Mouse (Mus musculus) embryo, embryonic 11.5 days (tissue): ENCODE measurements around the gene Plin1.

Experiments used
- DNase-seq: peaks from one replicate; pipeline ENCODE4 v3.0.0-alpha.2; 2012; ENCODE audit warnings: low read depth, low spot score

Plin1 gene

DNA sequence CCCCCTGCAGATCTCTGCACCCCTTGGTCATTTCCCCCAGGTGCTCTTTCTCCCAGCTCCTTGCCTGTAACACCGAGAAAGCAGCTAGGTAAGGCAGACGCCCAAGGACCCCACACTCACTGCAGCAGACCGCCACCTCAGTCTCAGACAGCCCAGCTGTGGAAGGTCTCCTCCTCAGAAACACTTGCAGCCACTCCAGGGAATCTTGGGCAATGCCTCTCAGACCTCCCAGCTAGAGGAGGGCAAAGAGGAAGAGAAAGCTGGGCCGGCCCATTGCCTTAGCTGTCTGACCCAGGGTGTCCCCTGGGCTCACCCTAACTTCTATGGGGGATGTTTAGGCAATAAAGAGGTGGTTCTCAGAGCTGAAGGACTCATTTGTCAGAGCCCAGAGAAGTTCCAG lies at the start of gene Plin1:
Gene Plin1 (minus strand): TSS at position 282 of the 400 bp plus-strand sequence.
- no peak for DNase-seq

DNA sequence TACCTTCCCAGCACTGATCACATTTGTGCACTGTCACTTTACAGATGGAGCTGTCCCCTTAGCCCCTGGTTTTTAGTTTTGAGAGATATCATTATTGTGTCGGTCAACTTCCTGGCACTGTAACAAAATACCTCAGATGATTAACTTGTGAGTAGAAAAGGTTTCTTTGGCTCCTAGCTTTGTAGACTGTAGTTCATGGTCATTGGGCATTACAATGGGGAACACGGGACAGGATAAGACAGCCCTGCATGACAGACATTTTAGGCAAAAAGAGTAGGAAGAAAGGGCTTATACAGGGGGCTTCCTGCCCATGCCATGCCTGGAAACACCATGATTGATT lies 49.8 kb upstream of the Plin1 start:
- DNase-seq = no peak

DNA sequence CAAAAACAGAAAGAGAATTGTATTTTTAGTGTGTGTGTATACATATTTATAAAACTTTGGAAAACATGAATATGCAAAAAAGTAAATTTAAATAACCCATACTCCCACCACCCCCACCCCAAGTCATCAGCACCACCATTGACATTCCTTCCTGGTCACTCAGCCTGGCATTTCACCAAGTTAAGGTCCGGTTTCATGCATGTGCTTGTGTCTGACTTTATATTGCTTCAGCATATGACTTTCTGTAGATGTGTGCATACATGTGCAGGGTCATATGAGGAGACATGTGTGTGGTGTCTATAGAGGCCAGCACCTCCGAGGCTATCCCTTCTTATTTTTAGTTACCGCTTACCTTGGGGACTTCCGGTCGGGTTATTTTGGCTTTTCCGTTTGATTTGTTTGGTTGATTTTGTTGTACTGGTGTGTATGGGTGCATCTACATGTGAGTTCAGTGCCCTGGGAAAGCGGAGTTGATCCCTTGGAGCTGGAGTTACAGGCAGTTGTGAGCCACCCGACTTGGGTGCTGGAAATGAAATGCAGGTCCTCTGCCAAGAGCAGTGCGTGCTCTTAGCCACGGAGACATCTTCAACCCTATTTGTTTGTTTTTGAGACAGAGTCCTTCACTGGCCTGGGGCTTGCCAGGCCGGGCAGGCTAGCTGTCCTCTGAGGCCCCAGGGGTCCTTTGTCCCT lies 49.3 kb upstream of the Plin1 start:
- DNase-seq = no peak

DNA sequence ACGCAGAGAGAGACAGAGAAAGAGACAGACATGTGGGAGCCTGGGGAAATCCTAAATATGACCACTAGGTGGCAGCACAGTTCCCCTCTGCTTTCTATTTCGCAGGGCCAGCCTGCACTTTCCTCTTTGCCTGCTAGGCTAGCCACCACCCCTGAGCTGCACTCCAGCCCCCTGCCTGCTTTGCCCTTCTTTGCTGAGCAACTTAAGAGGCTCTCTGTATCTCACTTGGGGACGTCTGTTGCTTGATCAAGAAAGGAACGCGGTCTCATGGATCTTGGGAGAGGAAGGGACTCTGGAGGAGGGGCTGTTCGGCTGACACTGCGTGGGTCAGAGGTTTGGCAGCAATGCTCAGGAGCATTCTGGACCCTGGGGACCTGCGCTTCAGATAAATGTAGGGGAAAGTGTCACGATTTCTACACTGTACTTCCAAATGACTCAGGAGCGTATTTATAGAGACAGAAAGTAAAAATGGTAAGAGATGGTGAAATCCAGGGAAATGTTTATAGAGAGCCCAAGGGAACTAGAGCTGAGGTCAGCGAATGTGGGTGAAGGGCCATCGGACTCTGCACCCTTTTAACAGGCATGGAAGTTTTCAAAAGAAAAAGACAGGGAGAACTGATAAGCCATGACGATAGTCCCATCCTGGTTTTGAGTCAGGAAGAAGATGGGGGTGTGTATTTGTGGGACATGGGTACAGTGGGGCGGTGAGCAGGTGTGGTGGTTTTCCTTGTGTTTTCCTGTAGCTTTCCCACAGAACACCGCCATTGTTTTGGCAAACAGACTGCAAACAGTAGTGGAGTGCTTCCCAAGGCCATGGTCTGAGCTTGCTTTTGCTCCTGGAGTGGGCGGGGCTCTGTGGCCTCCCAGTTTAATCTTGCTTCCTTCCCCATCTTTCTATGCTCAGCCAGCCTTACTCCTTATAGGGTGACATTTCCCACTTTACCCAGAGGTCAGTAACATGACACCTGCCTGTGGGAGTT lies 48.2 kb upstream of the Plin1 start:
- DNase-seq = peak; percentile 65

DNA sequence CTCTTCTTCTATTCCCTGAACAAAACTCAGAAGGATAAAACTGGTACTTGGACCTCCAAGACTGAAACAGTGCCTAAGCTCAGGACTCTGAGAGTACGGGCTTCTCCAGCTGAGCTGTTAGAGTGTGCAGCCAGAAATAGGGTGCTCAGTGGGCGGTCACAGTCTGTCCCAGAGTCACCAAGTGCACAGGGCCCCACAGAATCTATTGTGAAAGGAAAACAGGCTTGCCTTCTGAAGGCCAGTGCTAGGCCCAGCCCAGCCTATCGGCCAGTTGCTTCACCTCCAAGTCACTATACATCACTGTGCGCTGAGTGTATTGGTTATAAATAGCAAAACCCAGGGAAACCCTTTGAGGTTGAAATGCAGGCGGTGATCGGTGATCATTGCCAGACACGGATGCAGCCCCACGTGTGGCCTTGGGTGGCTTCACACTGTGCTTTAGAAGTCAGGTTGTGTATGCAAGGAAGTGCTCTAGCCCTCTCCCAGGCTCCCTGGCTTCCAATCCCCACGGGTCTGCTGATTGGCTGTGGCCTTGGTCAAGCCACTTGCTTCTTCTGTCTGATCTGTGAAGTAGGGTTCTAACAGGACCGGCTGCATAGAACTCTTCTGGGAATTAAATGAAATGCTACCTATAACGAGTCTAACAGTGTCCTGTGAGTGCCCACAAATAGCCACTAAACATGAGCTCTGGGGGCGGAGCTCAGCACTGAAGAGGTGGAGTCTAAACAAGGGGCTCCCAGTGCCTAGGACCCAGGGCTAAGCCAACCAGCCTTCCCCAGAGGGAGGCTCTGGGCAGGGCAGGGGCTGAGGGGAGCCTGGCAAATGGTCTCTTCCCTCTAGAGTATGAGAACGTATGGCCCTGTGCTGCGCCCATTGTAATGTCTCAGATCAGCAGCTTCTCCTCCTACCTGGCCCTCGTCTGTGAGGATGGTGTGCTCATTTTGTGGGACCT lies 39.1 kb upstream of the Plin1 start:
- no peak for DNase-seq

DNA sequence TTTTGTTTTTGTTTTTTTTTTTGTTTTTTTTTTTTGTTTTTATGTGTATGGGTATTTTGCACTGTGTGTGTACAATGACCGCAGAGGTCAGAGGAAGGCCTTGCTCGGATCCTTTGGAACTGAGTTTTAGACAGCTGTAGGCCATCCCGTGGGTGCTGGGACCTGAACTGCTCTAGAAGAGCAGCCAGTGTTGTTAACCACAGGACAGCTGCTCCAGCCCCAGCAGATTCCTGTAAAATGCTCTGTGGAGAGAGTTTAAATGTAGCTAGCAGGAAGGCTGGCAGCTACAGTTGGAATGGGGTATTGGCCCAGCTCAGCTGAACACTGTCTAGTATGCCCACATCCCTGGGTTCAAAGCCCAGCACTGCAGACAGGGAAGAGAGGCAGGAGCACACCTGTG lies 37.0 kb upstream of the Plin1 start:
- DNase-seq = no peak

DNA sequence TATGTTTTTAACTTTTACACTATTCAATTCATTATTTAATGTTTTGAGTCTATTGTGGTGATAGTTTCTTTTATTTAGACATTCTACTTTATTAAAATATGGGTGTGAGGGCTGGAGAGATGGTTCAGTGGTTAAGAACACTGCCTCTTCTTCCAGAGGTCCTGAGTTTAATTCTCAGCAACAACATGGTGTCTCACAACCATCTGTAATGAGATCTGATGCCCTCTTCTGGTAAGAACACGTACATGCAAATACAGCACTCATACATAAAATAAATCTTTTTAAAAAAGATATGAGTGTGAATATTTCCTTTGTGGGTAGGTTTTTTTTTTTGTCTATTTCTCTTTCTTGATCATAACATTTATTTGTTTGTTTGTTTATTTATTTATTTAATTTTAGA lies 33.3 kb upstream of the Plin1 start:
- DNase-seq = no peak

DNA sequence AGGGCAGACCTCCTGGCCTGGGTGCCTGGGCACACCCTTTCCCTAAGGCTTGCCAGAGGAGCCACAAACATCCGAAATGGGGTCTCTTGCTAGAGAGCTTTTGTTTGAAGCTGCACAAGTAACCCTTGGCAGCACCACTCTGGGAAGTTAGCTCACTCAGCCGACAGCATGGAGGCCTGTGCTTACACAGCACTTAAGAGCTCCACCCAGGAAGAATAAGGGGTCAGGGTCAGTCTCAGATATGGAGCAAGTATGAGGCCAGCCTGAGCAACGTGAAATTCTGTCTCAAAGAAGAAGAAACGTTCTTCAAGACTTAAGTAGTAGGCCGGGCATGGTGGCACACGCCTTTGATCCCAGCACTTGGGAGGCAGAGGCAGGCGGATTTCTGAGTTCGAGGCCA lies 29.4 kb upstream of the Plin1 start:
- no peak for DNase-seq

DNA sequence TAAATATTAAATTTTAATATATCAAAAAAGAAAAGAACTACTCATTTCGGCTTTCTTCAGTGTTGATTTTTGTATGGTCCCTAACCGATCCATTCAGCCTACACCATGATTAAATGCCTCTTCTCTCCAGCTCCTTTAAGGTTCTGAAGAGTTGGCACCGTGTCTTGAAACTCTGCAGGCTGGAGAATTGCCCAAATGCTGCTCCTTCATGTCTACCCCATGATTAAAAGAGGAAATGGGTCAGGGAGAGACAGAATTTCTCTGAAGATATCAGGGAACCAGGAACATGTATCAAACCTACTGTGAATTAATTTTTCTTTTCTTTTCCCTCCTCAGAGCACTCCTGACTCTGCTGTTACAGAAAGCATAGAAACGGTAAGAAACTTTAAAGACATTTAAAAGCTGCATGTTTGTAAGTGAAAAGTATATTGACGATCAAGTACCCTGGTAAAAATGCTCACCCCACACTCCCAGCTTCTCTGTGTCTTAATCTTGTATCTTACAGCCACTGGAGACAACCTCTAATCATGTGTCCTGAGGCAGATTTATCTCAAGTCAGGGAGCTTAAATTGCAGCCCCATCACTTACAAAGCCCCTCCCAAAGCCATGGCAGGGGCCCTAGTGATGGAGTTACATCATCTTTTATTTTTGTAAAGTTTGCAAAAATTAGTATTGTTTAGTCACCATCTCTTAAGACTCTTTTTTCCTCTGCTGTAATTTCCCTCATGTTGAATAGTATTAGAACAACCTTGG lies 28.6 kb upstream of the Plin1 start:
- no peak for DNase-seq

DNA sequence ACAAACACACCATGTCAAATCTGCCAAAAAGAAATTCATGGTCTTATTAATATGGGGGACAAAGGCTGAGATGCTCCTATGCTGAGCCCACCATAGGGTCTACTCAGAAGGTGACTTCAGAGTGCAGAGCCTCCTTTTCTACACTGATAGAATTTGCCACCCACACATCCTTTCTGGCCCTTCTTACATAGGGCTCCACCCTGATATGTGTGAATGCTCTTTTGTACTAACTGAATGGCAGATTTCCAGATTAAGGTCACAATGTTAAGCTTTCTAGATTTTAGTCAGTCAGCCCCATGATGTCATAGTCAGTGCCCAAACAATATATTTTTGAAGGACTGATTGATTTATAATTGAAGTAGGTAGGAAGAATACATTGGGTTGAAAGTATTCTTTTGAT lies 27.1 kb upstream of the Plin1 start:
- DNase-seq = no peak

DNA sequence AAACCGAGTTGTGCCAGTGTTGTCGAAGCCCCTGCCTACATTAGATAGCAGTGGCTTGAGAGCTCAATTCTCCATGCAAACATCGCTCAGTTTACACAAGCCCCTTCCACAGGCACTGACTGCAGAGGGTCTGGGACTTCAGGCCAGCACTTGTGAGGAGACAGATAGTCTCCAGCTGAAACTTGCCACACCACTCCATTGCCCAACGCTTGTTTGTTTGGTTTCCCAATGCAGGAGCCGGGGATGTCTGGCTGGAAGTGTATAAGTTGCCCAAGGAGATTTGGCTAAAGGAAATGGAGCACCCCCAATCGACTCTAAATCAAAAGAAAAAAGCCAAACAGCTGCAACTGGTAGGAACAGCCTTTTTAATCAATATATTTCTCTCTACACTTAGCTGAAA lies 25.5 kb upstream of the Plin1 start:
- no peak for DNase-seq

DNA sequence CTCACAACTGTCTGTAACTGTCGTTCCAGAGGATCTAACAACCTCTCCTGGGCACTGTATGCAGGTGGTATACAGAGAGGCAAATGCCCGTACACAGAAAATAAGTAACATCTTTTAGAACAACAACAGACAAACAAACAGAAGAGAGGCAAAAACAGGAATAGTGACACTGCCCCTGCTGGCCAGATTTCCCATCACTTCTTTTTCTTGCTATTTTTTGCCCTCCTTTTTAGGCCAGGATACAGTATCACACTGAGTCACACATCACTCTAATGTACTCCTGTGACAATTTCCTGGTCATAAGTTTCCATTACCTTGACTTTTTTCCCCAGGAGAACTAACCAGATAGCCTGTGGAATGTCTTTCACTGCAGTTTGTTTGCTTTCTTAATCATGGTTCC lies 23.6 kb upstream of the Plin1 start:
- no peak for DNase-seq

DNA sequence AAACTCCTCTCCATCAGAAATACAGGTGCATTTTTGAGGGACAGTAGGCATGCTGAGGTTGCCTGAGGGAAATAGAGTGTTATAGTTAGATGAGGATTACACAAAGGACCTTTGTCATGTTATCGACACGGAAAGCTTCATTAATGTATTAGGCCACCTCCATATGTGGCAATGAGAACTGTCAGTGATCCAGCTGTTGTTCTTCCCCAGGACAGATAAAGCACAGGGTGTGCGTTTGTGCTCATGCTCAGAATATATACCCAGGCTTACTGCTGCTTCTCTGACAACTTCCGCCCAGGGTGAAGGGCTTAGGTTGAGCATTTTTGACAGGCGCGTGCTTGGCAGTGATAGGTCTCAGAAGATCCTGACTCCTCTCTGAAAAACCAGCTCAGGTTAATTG lies 16.8 kb upstream of the Plin1 start:
- no peak for DNase-seq

DNA sequence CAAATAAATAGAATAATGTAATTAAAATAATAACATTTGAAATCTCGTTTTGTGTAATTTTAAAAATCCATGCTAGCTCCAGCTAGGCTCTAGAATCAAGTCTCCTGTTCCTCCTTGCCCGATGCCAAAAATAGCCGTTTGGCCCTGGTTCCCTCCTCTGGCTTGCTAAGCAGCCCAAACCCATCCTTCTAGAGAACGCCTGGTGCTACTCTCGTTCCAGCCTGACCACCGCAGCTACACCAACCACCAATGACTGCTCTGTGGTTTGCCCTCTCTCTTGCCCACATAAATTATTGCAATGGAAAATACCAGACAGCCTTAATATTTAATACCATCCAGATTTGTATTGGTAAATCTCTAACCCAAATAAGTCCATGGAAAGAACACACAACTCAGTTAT lies 15.0 kb upstream of the Plin1 start:
- DNase-seq = no peak

DNA sequence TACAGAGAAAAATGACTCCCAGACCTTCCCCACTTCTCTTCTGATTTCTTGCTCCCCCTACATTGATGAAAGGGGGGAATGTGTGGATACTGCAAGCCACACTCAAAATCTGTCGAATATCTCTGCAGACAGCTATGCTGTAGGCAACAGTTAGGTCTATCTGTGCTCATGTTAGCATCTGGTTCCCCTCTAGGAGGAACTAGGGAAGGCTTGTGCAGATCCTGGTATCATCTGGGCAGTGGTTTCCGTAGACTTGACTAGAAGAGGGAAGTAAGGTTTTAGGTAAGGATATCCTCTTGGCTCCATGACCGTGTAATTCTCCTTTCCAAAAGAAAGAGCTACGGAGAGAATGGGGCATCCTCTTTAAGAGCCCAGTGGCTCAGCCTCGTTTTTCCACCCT lies 11.9 kb upstream of the Plin1 start:
- DNase-seq = no peak

DNA sequence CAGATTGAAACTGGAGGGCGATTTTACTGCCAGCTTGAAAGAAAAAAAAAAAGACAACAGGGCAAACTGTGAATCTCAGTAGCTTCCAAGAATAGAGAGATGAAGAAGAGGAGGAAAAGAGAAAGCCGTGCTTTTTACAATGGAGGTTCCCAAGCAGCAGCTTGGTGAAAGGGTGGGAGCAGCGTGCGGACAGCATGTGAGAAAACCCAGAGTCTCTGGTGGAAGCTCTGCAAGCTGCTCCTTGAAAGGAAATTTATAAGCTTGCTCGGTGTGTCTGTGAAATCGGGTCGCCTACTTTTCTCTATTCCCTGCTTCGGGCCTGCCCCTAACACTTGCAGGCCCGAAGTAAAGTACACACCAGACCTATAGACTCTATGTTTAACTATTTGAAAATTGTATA lies 11.3 kb upstream of the Plin1 start:
- no peak for DNase-seq

DNA sequence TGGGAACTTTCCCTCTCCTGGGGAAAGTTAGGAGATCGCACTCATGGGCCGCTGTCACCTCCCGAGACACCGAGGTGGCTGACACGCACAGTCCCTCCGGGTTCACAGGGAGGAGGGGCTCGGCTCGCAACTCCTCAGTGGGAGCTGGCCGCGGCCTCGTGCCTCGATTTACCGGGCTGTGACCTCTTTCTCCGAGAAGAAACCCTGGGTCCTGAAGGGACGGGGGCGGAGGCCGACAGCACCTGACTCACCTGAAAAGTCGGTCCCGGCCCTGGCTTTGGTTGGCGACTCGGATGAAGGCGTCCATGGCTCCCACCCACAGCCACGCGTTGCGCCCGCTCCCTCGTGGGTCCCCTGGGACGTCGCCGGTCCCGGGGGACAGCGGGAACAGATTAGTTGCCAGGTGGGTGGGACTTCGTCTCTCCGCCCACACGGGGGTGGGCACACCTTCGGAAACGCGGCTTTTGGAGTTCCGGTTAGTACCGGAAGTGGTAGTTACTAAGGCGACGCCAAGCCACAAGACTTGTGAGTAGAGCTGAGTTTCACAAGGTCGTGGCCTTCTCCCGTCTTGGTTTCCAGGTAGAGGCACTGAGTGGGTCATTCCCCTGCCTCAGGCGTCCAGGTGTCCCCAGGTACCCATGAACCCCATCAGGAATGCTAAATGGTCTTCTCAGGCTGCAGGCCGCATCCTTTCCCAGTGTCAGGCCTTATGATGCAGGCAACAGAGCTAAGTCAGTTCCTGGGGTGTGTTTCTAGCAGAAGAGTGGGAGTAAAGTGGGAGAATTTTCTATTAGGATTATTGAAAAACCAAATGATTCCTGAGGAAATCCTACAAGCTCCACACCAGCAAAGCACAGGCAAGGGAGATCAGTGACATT lies 10.2 kb upstream of the Plin1 start, which contains the start of the genes Pex11a and Wdr93:
Gene Pex11a (minus strand): TSS at position 473 of the 878 bp plus-strand sequence.
Gene Wdr93 (plus strand): TSS at position 505 of the 878 bp plus-strand sequence.
- peak; percentile 66 for DNase-seq

DNA sequence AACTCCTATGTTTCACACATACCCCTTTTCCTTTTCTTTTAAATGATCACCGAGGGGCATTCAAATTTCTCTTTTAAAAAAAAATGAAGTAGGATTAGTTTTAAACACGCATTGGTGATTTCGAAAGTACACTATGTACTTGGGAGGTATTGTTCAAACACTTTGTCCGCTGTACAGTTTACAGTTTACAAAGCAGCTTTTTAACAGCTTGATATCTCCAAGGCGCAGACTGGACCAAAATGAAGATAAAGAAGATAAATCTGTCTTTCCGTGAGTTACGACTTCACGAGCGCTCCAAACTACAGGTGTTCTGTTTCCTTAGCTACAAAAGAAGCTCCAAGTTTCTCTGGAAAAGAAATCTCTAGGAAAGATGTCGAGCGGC lies 9.6 kb upstream of the Plin1 start:
- DNase-seq = no peak

DNA sequence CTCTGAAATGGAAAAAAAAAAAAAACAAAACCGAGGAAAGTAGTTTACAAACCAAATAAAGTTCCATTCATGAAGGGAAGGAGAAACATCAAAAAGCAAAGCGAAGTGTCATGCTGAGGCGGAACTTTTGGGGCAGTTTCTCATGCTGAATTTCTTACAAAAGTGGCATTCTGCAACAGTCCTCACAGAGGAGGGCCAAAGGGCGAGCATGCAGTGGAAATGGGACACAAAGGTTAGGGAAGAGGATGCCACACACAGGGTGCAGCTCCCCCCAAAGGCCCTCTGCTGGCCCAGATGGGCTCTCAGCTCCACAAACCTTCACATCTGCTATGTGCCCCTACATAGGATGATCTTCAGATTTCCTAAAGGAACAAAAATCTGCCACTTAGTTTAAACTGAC lies 7.6 kb upstream of the Plin1 start:
- no peak for DNase-seq

DNA sequence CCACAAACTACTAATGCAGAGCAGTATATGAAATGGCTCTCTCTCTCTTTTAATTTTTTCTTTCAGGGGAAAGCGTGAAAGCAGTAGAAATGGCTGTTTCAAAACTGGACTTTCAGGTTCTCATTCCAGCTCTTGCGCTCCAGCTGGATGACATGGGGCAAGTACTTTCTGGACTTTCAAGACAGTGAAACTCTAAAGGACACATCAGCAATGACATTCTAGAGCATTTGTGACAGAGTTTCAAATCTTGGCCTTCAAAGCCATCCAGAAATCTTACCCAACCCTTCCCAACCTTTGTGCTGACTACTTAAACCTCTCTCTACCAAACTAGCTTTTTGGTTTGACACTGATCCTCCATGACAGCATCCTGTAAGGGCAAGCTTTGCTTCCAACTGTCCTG lies 6.2 kb upstream of the Plin1 start:
- no peak for DNase-seq
